Mouse (Mus musculus) liver, postnatal 0 days (tissue): ENCODE results near the gene Olfr524.

Experiments
- CTCF ChIP-seq: sonication (generic); IDR thresholded peaks from 2 replicates; pipeline ENCODE4 v1.5.1; 2016; ENCODE audit warnings: antibody characterized with exemption, low read depth
- EP300 ChIP-seq: IDR thresholded peaks from 2 replicates; pipeline ENCODE4 v1.6.1; 2016; ENCODE audit warnings: antibody characterized with exemption, low read depth, mild to moderate bottlenecking

DNA sequence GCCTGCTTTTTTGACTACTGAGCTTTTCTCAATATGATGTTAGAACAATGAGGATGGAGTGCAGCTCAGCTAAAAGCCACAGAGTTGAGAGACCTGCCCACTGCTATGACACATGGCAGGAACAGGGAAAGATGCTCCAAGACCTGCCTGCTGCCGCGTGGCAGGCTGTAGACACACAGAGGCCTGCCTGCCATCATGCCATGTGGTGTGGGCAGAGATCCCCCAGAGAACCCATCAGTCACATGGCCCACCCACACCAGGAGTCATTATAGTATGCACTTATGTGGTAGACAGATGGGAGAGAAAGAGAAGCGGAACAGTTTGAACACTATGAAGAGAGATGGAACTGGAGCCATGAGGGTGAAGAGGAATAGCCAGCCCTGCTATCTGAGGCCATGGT, 27.9 kb upstream of the Olfr524 start:
- TF ChIP-seq CTCF (no peak), EP300 (no peak)
